Mouse (Mus musculus) forebrain, embryonic 16.5 days (tissue): Measurements from ENCODE around the gene Tmem131l. TPM values are rescaled to one million over a fixed set of nuclear protein-coding genes. Genes with fewer than 3 reads are reported as not detected.
"Not testable (repeated sequence)": the region's sequence is repeated elsewhere in the genome, so short reads cannot be mapped to it uniquely, and the experiment has no call there.

Source experiments
- ATAC-seq: fragments of 200-750 bp; cut with Nextera tagmentation; 2 replicates; pipeline ENCODE4 v1.8.0; 2017; ENCODE audit warnings: mild to moderate bottlenecking, moderate library complexity
- H3K27ac ChIP-seq: fragments of 300-500 bp; sonication (generic); 2 replicates; pipeline ENCODE4 v1.5.1; 2014; ENCODE audit warnings: low read length, control low read depth
- H3K27me3 ChIP-seq: fragments of 300-500 bp; sonication (generic); replicated peaks from 2 replicates; pipeline ENCODE4 v1.6.1; 2014; ENCODE audit warnings: low read length; ENCODE audit not compliant: control insufficient read depth, insufficient read depth
- H3K36me3 ChIP-seq: fragments of 300-500 bp; sonication (generic); 2 replicates; pipeline ENCODE4 v1.6.1; 2014; ENCODE audit not compliant: control insufficient read depth, insufficient read depth
- H3K4me1 ChIP-seq: fragments of 300-500 bp; sonication (generic); replicated peaks from 2 replicates; pipeline ENCODE4 v1.6.1; 2014; ENCODE audit warnings: low read length; ENCODE audit not compliant: control insufficient read depth, insufficient read depth
- H3K4me2 ChIP-seq: fragments of 300-500 bp; sonication (generic); 2 replicates; pipeline ENCODE4 v1.6.1; 2014; ENCODE audit warnings: mild to moderate bottlenecking, low read length, control low read depth
- H3K4me3 ChIP-seq: fragments of 300-500 bp; sonication (generic); replicated peaks from 2 replicates; pipeline ENCODE4 v1.5.1; 2014; ENCODE audit warnings: mild to moderate bottlenecking, low read length, control low read depth
- H3K9ac ChIP-seq: fragments of 300-500 bp; sonication (generic); replicated peaks from 2 replicates; pipeline ENCODE4 v1.6.1; 2014; ENCODE audit warnings: low read depth, low read length, control low read depth
- H3K9me3 ChIP-seq: fragments of 300-500 bp; sonication (generic); 2 replicates; pipeline ENCODE4 v1.6.1; 2016; ENCODE audit warnings: low read length; ENCODE audit not compliant: control insufficient read depth
- WGBS: fragments of 180-500 bp; shearing (Covaris S2); extraction: QIAGEN DNeasy Blood & Tissue Kit; methylation state at CpG from one replicate; pipeline ENCODE4 v1.1.7; 2014; 5-methylcytosine and 5-hydroxymethylcytosine counted together
- polyA plus RNA-seq: library from polyadenylated mRNA; unstranded; fragments of >200 nt; fragmentation: Nextera tagmentation; extraction: Ambion mirVana; gene quantifications from 2 replicates; pipeline ENCODE4 v1.2.1, GENCODE M21; 2015

The Tmem131l gene
- polyA plus RNA-seq, 1 experiment from 2014 or later = 129 TPM

- H3K4me1 ChIP-seq = peaks cover 4% of the 10 kb centered on the region; the same call in 1 of the 2 replicates
- H3K27me3 ChIP-seq = no peaks in the 10 kb centered on the region
- no peak overlapping the region for H3K4me2 ChIP-seq
- H3K36me3 ChIP-seq = peaks cover 58% of the 10 kb centered on the region
- no peak overlapping the region for H3K4me3 ChIP-seq
- peak; percentile 9; the same call in 1 of the 2 replicates for ATAC-seq
- no peak overlapping the region for H3K9ac ChIP-seq
- no peak overlapping the region for H3K27ac ChIP-seq
- WGBS = 40% methylated on average over 8 of the region's 8 CpGs
- no peaks in the 10 kb centered on the region for H3K9me3 ChIP-seq
These were observed 140.4 kb downstream of the Tmem131l start for GRCm38 (mm10) chr3:83899556-83899955.

- H3K9ac ChIP-seq = no peak overlapping the region
- no peaks in the 10 kb centered on the region for H3K27me3 ChIP-seq
- 97% methylated on average over 9 of the region's 9 CpGs for WGBS
- no peaks in the 10 kb centered on the region for H3K9me3 ChIP-seq
- no peak overlapping the region for H3K4me3 ChIP-seq
- ATAC-seq = no peak
- no peak overlapping the region for H3K4me2 ChIP-seq
- H3K4me1 ChIP-seq = no peaks in the 10 kb centered on the region
- peaks cover 50% of the 10 kb centered on the region for H3K36me3 ChIP-seq
- no peak overlapping the region for H3K27ac ChIP-seq
These were observed 141.7 kb downstream of the Tmem131l start for GRCm38 (mm10) chr3:83898246-83898645.

GRCm38 (mm10) chr3:83895811-83896210 lies 144.2 kb downstream of the Tmem131l start:
- H3K36me3 ChIP-seq = peaks cover 33% of the 10 kb centered on the region
- no peak overlapping the region for H3K9ac ChIP-seq
- WGBS = 37% methylated on average over 3 of the region's 3 CpGs
- no peak overlapping the region for H3K4me2 ChIP-seq
- H3K27me3 ChIP-seq = no peaks in the 10 kb centered on the region
- H3K27ac ChIP-seq = no peak overlapping the region
- H3K9me3 ChIP-seq = no peaks in the 10 kb centered on the region
- H3K4me3 ChIP-seq = no peak overlapping the region
- no peaks in the 10 kb centered on the region for H3K4me1 ChIP-seq
- ATAC-seq = peak; percentile 21; the same call in 1 of the 2 replicates

GRCm38 (mm10) chr3:83895111-83895510 lies 144.9 kb downstream of the Tmem131l start:
- Histone ChIP-seq H3K27ac (no peak overlapping the region), H3K4me2 (no peak overlapping the region), H3K9me3 (no peaks in the 10 kb centered on the region), H3K27me3 (no peaks in the 10 kb centered on the region), H3K4me3 (no peak overlapping the region), H3K36me3 (peaks cover 26% of the 10 kb centered on the region), H3K4me1 (no peaks in the 10 kb centered on the region), H3K9ac (no peak overlapping the region)
- ATAC-seq = no peak
- 96% methylated on average over 5 of the region's 5 CpGs for WGBS

- Histone ChIP-seq H3K4me3 (no peak overlapping the region), H3K4me1 (no peaks in the 10 kb centered on the region), H3K27ac (no peak overlapping the region), H3K9me3 (no peaks in the 10 kb centered on the region), H3K36me3 (no peaks in the 10 kb centered on the region), H3K27me3 (no peaks in the 10 kb centered on the region), H3K4me2 (no peak overlapping the region), H3K9ac (no peak overlapping the region)
- ATAC-seq = no peak
- WGBS = 85% methylated on average over 2 of the region's 2 CpGs
These were observed 154.8 kb downstream of the Tmem131l start for GRCm38 (mm10) chr3:83885163-83885562.

GRCm38 (mm10) chr3:83879261-83880050 lies 160.5 kb downstream of the Tmem131l start:
- not testable (repeated sequence) for H3K9me3 ChIP-seq, H3K36me3 ChIP-seq, H3K27me3 ChIP-seq, ATAC-seq, H3K4me1 ChIP-seq, H3K4me2 ChIP-seq, H3K27ac ChIP-seq, H3K4me3 ChIP-seq, H3K9ac ChIP-seq
- WGBS = 86% methylated on average over 5 of the region's 5 CpGs

- Histone ChIP-seq H3K4me1 (no peaks in the 10 kb centered on the region), H3K4me2 (no peak overlapping the region), H3K36me3 (no peaks in the 10 kb centered on the region), H3K9me3 (no peaks in the 10 kb centered on the region), H3K4me3 (no peak overlapping the region), H3K27ac (no peak overlapping the region), H3K9ac (no peak overlapping the region), H3K27me3 (no peaks in the 10 kb centered on the region)
- 94% methylated on average over 4 of the region's 4 CpGs for WGBS
- no peak for ATAC-seq
These were observed 161.2 kb downstream of the Tmem131l start for GRCm38 (mm10) chr3:83878801-83879200.

- no peak overlapping the region for H3K27ac ChIP-seq
- H3K27me3 ChIP-seq = no peaks in the 10 kb centered on the region
- WGBS = 71% methylated on average over 4 of the region's 4 CpGs
- H3K4me1 ChIP-seq = no peaks in the 10 kb centered on the region
- ATAC-seq = no peak
- no peak overlapping the region for H3K4me3 ChIP-seq
- no peak overlapping the region for H3K4me2 ChIP-seq
- no peaks in the 10 kb centered on the region for H3K36me3 ChIP-seq
- H3K9ac ChIP-seq = no peak overlapping the region
- H3K9me3 ChIP-seq = no peaks in the 10 kb centered on the region
These were observed 163.7 kb downstream of the Tmem131l start for GRCm38 (mm10) chr3:83876299-83876698.

GRCm38 (mm10) chr3:83875078-83875477 lies 164.9 kb downstream of the Tmem131l start:
- not testable (repeated sequence) for ATAC-seq, H3K27me3 ChIP-seq, H3K4me1 ChIP-seq, H3K4me2 ChIP-seq, H3K36me3 ChIP-seq, H3K27ac ChIP-seq, H3K9me3 ChIP-seq, H3K9ac ChIP-seq, H3K4me3 ChIP-seq
- WGBS = 92% methylated on average over 2 of the region's 2 CpGs
